Mouse (Mus musculus) 3T3-L1 (cell line): ENCODE measurements around the gene S100z.

Experiments
- DNase-seq: peaks from one replicate; pipeline ENCODE4 v3.0.0-alpha.2; 2015; ENCODE audit warnings: low read depth, low spot score

Gene S100z

DNA sequence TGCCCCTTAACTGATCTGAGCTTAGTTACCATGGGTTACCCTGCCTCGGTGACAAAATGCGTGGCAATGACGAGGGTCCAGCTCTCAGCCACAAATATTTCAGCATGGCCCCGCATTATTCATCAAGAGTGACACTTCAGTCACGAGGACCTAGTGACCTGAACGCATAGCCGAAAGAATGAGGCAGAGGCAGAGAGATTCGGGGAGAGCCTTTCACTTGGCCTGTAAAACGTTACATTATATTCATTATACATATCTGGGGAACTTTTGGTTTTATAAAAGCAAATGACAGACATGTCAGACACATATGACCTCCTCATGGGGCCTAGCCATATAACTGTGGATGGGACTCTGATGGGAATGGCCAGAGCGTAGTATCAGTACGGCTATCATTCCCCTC lies 33.7 kb downstream of the S100z start, which contains the start of gene Crhbp:
Gene Crhbp (minus strand): TSS at position 101 of the 400 bp plus-strand sequence.
- DNase-seq: no peak

- no peak for DNase-seq
Observed at GRCm38 (mm10) chr13:95444291-95444690, 34.2 kb downstream of the S100z start.

DNA sequence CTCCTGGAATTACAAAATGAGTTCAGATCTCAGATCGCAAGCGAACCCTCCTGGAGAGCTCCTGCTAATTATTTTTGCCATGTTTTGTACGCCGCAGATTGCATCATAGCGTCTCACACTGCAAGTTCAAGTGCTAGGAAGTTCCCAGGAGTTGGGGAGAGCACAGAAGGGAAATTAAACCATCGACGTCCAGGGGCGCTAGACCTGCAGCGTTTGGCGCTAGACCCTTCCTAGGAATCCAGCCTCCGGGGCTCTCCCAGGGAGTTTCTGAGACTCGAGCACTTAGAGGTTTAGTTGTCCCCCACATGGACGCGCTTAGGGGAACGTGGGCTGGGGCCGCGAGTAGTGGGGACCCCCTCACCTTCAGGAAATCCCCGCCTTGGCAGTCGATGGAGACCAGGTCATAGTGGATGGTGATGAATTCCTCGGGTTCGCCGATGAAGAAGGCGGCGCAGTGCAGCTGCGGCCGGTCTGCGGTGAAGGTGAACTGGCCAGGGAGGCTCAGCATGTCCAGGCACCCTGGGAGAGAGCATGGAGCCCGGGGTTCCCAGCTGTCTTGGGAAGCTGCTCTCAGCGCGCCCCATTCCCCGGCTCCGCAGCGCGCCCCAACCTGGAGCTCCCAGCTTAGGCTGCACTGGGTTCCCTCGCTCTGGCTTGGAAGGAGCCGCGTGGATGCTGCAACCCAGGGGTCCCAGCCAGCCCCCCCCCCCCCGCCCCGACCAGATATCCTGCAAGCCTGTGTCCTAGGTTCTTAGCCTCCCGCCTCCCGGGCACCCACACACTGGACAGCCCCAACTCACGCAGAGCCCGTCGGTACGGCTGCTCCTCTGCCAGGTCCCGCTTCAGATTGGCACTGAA lies 34.9 kb downstream of the S100z start:
- DNase-seq: no peak

DNA sequence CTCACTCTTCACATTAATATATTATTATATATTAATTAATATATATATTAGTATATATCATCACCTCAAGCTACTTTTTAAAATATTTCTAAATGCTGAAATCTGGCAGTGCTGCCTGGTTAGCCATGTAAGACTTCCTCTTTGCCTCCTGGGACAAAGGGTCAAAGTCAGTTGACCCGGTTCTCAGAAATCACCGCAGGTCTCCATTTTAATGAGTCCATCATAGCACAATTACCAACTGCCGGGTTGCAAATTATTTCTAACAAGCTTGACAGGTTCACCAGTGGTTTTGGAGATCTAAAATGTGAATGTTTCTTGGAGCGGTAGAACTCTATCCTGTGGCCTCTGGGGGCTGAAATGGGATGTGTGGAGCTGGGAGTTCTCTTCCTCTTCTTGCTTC lies 35.6 kb downstream of the S100z start:
- no peak for DNase-seq

- DNase-seq: no peak
Observed at GRCm38 (mm10) chr13:95439569-95439968, 39.0 kb downstream of the S100z start.

DNA sequence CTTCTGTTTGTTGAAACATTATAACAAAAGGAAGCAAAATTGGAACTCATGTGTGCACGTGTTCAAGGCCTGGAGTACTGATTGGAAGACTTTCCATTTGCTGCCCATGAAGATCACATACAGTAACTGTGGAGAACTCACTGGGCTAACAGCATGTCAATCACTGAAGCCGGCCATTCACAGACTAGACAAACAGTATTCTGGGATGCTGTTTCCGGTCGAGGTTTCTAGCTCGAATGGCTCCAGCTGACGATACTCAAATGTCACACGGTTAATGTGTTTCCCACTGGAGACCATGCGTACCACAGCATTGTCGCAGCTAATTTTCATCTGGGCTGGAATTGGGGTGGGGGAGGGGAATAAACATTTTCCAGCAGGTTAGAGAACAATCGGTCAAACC lies 46.8 kb downstream of the S100z start:
- no peak for DNase-seq

DNA sequence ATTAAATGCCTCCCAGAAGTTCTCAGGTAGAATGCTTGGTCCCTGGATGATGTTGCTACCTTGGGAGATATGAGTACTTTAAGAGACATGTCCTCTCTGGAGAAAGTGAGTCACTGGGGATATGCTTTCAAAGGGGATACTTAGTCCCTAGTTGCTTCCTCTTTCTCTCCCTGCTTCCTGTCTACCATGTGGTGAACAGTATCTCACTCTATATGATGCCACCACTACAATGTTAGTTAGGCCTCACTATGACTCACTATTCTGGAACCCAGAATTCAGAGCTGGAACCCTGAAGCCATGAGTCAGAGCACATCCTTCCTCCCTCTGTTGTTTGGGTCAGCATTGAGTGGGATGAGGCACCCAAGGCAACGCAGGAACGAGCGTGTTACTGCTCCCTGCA lies 51.0 kb downstream of the S100z start:
- DNase-seq: peak; percentile 88
